In the genomic region with DNA sequence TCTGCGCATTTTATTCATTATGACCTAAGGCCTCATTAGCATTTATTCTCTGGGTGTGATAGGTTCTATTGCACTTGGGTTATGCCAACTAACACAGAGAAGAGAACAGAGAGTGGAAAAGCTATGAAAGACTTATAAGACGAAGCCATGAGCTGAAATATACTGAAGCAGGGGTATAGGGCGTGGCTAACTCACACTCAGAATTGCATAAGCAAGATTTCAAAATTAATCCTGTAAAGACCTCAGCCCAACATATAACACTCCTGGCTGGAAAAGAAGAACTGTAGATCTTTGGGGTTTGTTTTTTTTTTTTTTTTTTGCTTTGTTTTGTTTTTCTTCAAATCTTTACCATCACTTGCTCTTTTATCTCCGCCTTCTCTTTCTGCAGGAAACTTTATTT, we compare ENCODE assay signal across 21 mouse cellular contexts. TPM values are rescaled to one million over a fixed set of nuclear protein-coding genes. Genes with fewer than 3 reads are reported as not detected.
DNase-seq lines count a peak whose midpoint lies in the region; ATAC-seq and TF ChIP-seq lines count a peak whose summit lies in the region.
"Had no signal": no experiment of that assay in that cellular context is flagged by ENCODE, and none has a peak within 500 bp of the region (broad histone marks: within the 10 kb centered on the region; RNA-seq: fewer than 3 reads in every experiment).

A gene (plus strand): TSS at position 228 of the 400 bp plus-strand sequence.

- peak within 1 kb of the TSS; percentile 29 for H3K4me3 ChIP-seq in lung, adult 2 months (replicated peaks; ENCODE audit: extremely low read depth, low read depth, low read length)
- no peak within 1 kb of the TSS for H3K4me3 ChIP-seq in lung, postnatal 0 days (ENCODE audit: low read depth, low read length)
- peak within 1 kb of the TSS; percentile 25; the same call in 1 of the 2 replicates for H3K4me3 ChIP-seq in brown adipose tissue, adult 24 weeks (ENCODE audit: insufficient read depth, low read depth, low read length)
- no peak within 1 kb of the TSS for H3K4me3 ChIP-seq in hindbrain, embryonic 16.5 days (ENCODE audit: low read length)
- H3K4me3 ChIP-seq: embryonic facial prominence, embryonic 10.5 days; heart, embryonic 10.5 days; limb, embryonic 15.5 days; lung, embryonic 15.5 days had no signal

- TF ChIP-seq POLR2A in lung, adult 2 months (IDR thresholded peaks at IDR 0.05; ENCODE audit: borderline replicate concordance, extremely low read depth, low read depth, low read length) = no peak

- H3K36me3 ChIP-seq in lung, postnatal 0 days (ENCODE audit: insufficient read depth, low read length) = no peaks in the 10 kb centered on the region
- no peaks in the 10 kb centered on the region for H3K36me3 ChIP-seq in hindbrain, embryonic 16.5 days (ENCODE audit: control insufficient read depth, insufficient read depth, low read length)
- H3K36me3 ChIP-seq: embryonic facial prominence, embryonic 10.5 days; heart, embryonic 10.5 days; limb, embryonic 15.5 days; lung, embryonic 15.5 days had no signal

- no peaks in the 10 kb centered on the region for H3K27me3 ChIP-seq in lung, postnatal 0 days (replicated peaks; ENCODE audit: insufficient read depth, low read length)
- no peaks in the 10 kb centered on the region for H3K27me3 ChIP-seq in hindbrain, embryonic 16.5 days (replicated peaks; ENCODE audit: control insufficient read depth, insufficient read depth, low read length)
- H3K27me3 ChIP-seq: limb, embryonic 15.5 days; lung, embryonic 15.5 days had no signal

- no peak for ATAC-seq in lung, postnatal 0 days
- no peak for ATAC-seq in neutrophil, adult 5-6 weeks (ENCODE audit: extremely low read depth, insufficient number of reproducible peaks, low FRiP score, poor library complexity, severe bottlenecking)
- no peak for ATAC-seq in hindbrain, embryonic 16.5 days

- no peak for TF ChIP-seq EP300 in lung, postnatal 0 days (IDR thresholded peaks at IDR 0.05)

- no peak within 1 kb of the TSS for H3K4me2 ChIP-seq in lung, postnatal 0 days (replicated peaks; ENCODE audit: low read depth, low read length)
- H3K4me2 ChIP-seq in hindbrain, embryonic 16.5 days (ENCODE audit: low read length) = no peak within 1 kb of the TSS
- H3K4me2 ChIP-seq: limb, embryonic 15.5 days; lung, embryonic 15.5 days; midbrain, embryonic 11.5 days had no signal

- H3K4me1 ChIP-seq in lung, adult 2 months (ENCODE audit: control insufficient read depth, insufficient read depth, low read length) = no peaks in the 10 kb centered on the region; the same call in 1 of the 2 replicates
- no peaks in the 10 kb centered on the region for H3K4me1 ChIP-seq in lung, postnatal 0 days (ENCODE audit: insufficient read depth, low read depth, low read length)
- no peaks in the 10 kb centered on the region for H3K4me1 ChIP-seq in brown adipose tissue, adult 24 weeks (ENCODE audit: control insufficient read depth, insufficient read depth, insufficient read length, low read length)
- no peaks in the 10 kb centered on the region for H3K4me1 ChIP-seq in hindbrain, embryonic 16.5 days (ENCODE audit: control insufficient read depth, insufficient read depth, low read depth, low read length)
- H3K4me1 ChIP-seq: embryonic facial prominence, embryonic 10.5 days; heart, embryonic 10.5 days; limb, embryonic 15.5 days; lung, embryonic 15.5 days had no signal

- H3K9me3 ChIP-seq in lung, postnatal 0 days (ENCODE audit: low read length) = no peaks in the 10 kb centered on the region
- H3K9me3 ChIP-seq in hindbrain, embryonic 16.5 days (ENCODE audit: control insufficient read depth, low read length) = no peaks in the 10 kb centered on the region
- H3K9me3 ChIP-seq: embryonic facial prominence, embryonic 10.5 days; heart, embryonic 10.5 days; limb, embryonic 15.5 days; lung, embryonic 15.5 days had no signal

- intact Hi-C loops in heart, postnatal 25 days (cut with DNase I) = no loop called here

- no peak within 1 kb of the TSS for H3K9ac ChIP-seq in lung, postnatal 0 days (replicated peaks; ENCODE audit: low read depth)
- H3K9ac ChIP-seq in hindbrain, embryonic 16.5 days (ENCODE audit: low read depth, low read length) = no peak within 1 kb of the TSS
- H3K9ac ChIP-seq: limb, embryonic 15.5 days; liver, embryonic 14.5 days; lung, embryonic 15.5 days had no signal

- WGBS in lung, adult 2 months = 72% methylated on average over 4 of the region's 4 CpGs
- WGBS in lung, postnatal 0 days = 77% methylated on average over 4 of the region's 4 CpGs
- 91% methylated on average over 4 of the region's 4 CpGs for WGBS in hindbrain, embryonic 16.5 days

- no peak for TF ChIP-seq CTCF in lung, adult 2 months (IDR thresholded peaks at IDR 0.05; ENCODE audit: insufficient read depth, low read length)
- TF ChIP-seq CTCF in lung, postnatal 0 days (IDR thresholded peaks at IDR 0.05) = no peak

- no peak within 1 kb of the TSS for H3K27ac ChIP-seq in lung, postnatal 0 days (ENCODE audit: low read length)
- H3K27ac ChIP-seq in brown adipose tissue, adult 24 weeks (replicated peaks; ENCODE audit: low read depth, low read length) = no peak within 1 kb of the TSS; the same call in 1 of the 2 replicates
- H3K27ac ChIP-seq in hindbrain, embryonic 16.5 days (ENCODE audit: low read depth, low read length) = no peak within 1 kb of the TSS
- H3K27ac ChIP-seq: embryonic facial prominence, embryonic 10.5 days; heart, embryonic 10.5 days; limb, embryonic 15.5 days; liver, embryonic 14.5 days; lung, embryonic 15.5 days had no signal

- no peak for DNase-seq in lung, adult 2 months
- DNase-seq in lung, postnatal 0 days (ENCODE audit: low spot score) = no peak
- DNase-seq in induced T-regulatory cell, adult 2 months (ENCODE audit: low read depth) = peak; percentile 49
- DNase-seq in heart, postnatal 25 days (ENCODE audit: low spot score) = no peak
- DNase-seq in kidney, postnatal 25 days = no peak
- DNase-seq: adrenal gland, postnatal 36 days; cerebellum, adult 18-20 months; cerebellum, postnatal 25 days; kidney, adult 18-20 months; left cerebral cortex, postnatal 4 days; lung, postnatal 4 days; thymus, postnatal 14 days had no signal

RNA-seq across cellular contexts. Expression of the gene that starts here (rescaled TPM):
- polyA plus RNA-seq in lung, adult 2 months (2012; rRNA removed) = 4.0 and 9.3 TPM in 2 replicates
- 6.7 and 7.8 TPM in 2 replicates for polyA plus RNA-seq in lung, postnatal 0 days (2015; fragmentation: Nextera tagmentation; extraction: Ambion mirVana)
- polyA plus RNA-seq in brown adipose tissue, adult 24 weeks (2012; ENCODE audit: insufficient read depth, insufficient read length, missing spikeins) = 3.8 and 5.0 TPM in 2 replicates
- total RNA-seq in neutrophil, adult 5-6 weeks (2017) = 62.9 and 70.1 TPM in 2 replicates
- total RNA-seq in heart, postnatal 25 days (2021) = 1 to 10 TPM; 1.1 TPM
- polyA plus RNA-seq in hindbrain, embryonic 16.5 days (2015; fragmentation: Nextera tagmentation; extraction: Ambion mirVana) = 0.18 and 0.42 TPM in 2 replicates

Comparison
In these comparisons a context has a peak if more than half of its experiments do, and no peak if none do; other contexts are left out.
1. RNA of the gene that starts here (total RNA-seq): 62.9 to 70.1 TPM in neutrophil, adult 5-6 weeks; 1.1 TPM in heart, postnatal 25 days; every median in the first group is over 10 times any median in the second.
2. H3K4me3 ChIP-seq: peak in lung, adult 2 months (single experiment) and brown adipose tissue, adult 24 weeks (single experiment); none in lung, postnatal 0 days (single experiment) and hindbrain, embryonic 16.5 days (single experiment).